Mouse (Mus musculus) CD8-positive naive resting alpha-beta T cell, adult 2 months (primary cell): ENCODE measurements around the gene Myo18a.

Experiments used
- DNase-seq, 2 experiments: peaks; one replicate each; pipeline ENCODE4 v3.0.0; 2022; ENCODE audit warnings: low read depth in 2 of 2, low spot score in 2 of 2

Gene Myo18a

DNA sequence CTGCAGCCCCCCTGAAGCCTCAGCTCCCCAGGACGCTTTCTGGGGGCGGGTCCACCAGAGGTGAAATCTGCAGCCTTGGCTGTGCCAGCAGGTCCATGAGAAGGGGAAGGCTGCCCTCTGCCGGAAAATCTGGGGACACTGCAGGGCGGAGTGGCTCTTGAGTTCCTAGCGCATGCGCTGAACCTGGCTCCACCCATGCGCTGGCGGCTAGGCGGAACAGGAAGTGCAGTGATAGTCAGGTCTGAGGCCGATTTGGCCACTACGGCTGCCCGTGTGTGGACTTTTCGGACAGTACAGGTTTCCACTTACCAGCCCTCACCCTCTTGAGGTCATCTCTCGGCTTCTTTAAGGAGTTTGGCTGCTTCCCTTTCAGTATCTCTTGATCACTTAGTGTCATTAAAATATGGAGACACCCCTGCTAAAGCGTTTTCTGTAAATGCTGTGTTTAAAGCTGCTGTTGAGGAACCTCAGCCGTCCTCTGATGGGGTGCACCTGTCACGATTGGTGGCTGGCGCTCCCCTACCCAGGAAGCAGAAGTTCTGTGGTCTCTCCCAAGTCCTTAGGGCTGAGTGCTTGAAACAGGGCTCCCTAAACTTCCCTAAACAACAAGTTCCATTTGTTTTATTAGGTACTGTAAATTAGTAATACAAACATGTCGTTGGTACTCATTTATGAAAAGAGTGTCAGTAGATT is 30.3 kb downstream of the Myo18a start:
- DNase-seq: peak; percentile 96 to 98

DNA sequence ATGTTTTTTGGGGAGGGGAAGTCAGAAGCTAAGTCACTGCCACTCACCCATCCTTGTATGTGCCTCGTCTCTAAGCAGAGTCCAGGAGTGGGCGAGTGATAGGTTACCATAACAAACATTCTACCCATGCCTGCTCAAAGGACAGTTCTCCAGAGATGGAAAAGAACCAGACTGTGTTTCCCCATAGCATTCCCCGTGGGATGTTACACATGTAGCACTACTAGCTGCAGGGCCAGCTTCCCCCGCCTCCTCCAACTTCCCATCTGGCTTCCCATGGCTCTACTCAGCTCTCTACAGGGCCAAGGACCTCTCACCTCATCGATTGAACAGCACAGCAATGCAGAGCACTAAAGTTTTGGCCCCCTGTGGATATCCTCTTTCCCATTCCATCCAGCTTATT is 32.2 kb downstream of the Myo18a start:
- DNase-seq: no peak

DNA sequence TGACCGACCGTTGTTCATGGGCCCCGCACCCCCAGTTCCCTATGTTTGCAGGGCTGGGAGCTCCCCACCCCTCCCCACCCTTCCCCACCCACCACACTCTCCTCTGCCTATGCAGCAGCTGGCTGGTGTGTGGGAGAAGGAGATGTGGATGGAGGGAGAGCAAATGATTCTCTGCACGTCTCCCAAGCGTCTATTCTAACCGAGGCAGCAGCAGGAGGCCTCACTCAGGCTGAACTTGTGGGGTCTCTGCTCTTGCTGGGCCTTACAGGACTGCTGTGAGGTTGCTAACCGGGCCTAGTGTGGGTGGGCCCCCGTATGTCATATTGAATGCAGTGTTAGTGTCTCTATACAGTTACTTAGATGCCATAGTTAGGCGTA is 37.4 kb downstream of the Myo18a start:
- DNase-seq: no peak

DNA sequence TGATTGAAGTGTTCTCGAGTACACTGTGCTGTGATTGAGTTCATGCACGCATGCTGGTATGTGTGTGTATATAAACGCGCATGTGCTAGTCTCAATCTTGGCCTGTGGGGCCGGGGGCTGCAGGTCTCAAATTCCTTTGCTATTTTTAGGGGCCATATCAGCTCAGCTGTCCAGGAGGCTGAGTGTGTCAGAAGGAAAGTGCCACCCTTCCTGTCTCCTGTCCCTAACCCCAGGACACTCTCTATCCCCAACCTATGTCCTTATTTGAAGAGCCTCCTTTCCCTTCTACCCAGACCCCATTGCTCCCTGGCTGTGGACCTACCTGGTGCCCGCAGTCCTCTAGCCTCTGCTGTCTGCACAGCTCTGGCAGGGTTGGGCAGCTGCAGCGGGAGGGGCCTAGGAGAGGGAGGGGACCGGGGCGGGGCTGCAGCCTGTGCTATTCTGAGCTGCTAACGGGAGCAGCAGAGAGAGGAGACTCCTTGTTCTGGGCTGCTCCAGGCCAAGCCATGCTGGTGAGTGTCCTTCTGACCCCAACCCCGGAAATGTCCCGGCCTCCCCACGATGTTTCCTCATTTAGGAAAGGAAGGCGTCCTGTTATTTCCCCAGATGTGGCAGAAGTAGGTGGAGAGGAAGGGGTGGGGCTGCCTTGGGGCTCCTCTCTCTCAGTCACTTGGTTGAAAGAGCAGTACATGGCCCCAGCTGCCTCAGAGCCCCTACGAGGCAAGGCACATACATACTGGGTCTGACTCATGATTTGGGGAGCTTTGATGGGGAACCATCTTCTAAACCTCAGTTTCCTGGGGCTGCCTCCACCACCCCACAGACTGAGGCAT is 38.0 kb downstream of the Myo18a start:
- DNase-seq: peak; percentile 74 to 79

DNA sequence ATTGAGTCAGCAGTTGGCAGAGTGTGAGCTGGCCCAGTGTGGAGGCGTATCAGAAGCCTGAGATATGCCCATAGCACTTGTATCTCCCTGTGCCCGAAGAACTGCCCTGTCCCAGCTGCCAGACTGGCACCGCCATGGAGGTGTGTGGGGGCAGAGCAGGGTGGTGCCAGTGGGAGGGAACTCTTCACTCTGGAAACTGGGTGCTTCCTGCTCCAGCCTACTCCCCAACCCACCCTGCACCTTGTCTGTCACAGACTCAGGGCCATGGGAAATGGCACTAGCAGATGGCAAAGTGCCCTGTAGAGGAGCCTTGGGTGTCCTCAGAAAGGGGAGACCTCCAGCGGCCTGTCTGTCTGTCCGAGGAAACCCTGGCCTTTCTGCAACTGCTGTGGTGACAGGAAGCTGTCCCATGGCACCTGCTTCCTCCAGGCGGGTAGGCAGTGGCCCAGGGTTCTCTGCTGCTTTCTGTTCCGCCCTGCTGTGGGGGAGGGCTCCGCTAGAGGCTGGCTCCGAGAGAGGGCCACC is 39.4 kb downstream of the Myo18a start:
- DNase-seq: no peak

DNA sequence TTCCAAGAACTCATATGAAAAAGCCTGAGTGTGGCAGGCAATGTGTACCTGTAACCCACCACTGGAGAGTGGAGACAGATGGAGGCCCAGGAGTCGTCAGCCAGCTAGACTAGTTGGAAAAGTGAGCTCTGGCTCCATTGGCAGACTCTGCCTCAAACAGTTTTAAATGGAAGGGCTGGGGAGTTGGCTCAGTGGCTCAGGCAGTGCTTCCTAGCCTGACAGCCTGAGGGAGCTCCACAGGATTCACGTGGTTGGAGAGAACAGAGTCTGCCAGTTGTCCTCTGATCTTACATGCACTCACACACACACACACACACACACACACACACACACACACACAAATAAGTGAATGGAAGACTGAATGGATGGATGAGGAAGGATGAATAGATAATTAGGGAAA is 43.2 kb downstream of the Myo18a start:
- no peak for DNase-seq

DNA sequence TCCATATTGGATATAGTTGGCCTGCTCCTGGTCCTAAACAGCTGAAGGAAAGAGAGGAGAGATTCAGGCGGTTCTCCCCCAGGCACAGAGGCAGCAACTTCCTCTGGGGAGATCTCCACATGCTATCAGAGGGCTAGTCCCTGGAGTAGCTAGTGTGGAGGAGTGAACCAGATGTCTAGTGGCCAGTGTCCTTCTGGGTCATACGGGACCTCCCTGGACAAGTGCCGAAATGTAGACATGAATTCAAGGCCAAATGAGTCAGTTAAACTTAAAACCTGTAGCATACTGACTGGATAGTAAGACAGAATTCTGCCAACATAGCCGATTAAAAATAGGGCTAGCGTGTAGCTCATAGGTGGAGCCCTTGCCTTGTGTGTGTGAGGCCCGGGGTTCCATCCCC is 43.8 kb downstream of the Myo18a start:
- DNase-seq: no peak

DNA sequence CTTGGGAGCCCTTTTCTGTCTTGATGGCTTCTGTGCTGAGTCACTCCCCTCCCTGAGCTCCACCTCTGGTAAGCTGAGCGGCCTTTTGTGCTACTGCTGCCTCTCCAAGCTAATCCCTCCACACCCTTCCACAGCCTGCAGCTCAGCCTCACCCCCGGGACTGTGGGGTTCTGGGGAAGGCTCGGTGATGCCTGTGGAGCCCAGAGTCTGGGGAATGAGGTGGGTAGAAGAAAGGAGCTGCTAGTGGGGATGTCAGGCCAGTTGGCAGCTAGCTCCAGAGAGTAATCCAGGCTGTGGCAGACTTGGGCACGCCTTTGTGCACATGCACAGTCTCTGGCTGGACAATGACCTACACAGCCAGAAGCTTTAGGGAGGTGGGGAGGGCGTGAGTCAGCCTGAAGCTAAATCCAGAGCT is 45.0 kb downstream of the Myo18a start:
- DNase-seq: no peak

DNA sequence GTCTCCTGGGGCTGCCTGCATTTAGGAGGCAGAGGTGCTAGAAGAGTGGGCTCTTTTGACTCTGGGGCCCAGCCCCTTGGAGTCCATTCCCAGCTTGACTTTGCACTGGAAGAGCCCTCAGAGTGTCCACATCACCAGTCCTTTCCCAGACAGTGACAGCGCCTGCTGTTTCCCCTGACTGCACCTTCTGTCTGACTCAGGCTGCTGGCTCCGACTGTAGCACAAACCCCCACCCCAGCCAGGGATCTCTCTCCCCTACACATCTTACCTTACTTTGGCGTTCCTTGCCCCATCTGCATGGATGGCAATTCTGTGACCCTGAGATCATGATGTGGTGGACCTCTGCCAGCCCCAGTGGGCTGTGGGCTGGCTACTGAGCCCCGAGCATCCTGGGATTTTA is 46.2 kb downstream of the Myo18a start:
- no peak for DNase-seq

DNA sequence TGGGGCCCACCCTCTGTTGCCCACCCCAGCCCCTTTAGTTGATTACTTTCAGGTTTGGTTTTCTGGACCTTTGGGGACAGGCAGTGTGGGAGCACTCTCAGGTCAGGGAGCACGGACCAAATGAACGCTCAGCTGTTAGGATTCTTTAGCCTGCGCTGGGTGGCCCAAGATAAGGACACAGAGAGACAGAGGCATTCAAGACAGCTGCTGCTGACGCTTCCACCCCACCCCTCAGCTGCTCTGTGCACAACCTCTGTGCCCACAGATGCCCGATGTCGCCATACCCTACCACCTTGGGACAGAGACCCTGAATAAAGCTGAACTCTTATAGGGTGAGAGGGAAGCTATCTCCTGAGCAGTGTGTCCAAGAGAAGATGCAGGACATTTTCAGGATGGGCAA is 47.0 kb downstream of the Myo18a start:
- DNase-seq: no peak

DNA sequence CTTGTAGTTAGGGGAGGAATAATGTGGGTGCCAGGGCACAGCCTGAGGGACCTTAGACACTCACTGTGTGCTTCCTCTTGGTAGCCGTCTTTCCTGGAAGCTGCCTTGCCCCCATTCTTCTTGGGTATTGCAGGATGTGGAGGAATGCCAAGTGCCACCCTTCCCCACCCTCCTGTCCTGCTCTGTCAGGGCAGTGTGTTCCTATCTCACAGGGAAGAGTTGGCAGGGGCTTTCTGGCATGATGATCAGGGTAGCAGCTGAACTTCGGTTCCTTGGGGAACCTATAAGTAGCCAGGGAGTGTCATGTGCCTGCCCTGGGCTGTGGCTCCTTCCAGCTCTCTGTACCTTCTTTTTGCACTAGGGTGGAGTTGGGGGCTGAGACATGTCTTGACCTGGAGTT is 50.9 kb downstream of the Myo18a start:
- DNase-seq: no peak

DNA sequence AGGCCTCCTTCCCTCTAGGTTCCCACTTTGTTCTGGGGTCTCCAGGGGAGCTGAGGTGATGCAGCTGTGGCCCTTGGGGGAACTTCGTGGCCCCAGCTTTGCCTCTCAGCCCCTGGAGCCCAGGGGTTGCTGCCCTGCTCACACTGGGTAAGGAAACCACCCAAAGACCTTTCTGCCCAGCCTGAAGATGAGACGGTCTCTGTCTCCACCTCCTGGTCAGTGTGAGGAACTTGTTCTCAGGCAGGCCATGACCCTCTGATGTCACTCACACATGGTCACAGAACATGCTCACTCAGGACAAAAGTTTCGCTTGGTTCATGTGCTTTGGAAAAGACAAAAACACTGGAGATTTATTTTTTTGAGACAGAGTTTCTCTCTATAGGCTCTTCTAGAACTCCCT is 53.0 kb downstream of the Myo18a start:
- peak; percentile 74 to 81 for DNase-seq

DNA sequence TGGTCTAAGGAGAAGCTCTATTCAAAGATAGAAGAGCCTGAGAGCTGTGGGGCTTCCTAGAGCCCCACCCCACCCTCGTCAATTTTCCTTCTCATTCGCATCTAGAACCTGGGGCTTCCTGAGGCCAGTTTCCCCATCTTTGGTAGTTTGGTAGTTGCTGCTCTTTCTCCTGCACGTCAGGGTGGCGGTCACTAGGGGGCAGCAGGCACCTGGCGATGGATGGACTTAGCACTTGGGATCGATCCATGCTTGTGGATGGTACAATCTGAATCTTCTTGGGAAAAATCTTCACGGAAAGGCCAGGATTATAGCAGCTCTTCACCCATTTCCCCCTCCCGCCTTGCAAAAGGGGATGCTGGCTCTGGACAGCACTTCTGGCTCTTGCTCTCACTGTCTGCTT is 58.6 kb downstream of the Myo18a start:
- DNase-seq: no peak

DNA sequence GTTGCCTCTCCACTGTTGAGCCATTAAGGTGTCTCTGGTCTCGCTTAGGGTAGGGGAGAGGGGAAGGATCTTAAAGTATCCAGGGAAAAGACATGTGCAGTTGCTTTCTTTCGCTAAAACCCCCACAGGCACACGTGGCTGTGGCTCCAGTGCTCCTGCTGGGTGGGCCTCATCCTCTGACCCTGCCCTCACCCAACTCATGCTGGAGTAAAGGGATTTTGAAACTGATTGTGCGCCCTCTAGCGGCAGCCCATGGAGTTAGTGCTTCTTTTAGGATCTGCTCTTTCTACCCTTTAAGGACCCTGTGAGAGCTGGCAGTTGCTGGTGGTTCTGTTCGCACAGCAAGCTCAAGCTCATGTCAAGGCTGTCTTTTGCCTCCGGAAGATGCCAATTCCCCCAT is 59.7 kb downstream of the Myo18a start:
- DNase-seq: peak; percentile 57 to 63

DNA sequence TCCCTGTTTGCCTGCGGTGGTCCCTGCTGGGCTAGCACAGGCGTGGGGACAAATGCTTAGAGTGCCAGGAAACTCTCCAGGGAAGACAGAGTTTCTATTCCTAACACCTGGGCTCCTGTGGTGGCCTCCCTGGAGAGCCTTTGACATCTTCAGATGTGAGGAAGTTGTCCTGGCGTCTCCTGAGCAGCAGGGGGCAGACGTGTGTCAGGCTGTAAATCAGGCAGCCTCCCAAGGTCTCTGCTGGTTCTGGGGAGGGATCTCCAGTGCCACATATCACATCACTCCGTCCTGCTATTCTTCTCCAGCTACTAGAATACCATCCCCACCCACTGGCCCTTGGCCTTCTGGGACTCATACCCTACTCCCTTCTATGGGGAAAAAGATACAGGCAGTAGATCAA is 62.8 kb downstream of the Myo18a start:
- peak; percentile 39 to 55 for DNase-seq

DNA sequence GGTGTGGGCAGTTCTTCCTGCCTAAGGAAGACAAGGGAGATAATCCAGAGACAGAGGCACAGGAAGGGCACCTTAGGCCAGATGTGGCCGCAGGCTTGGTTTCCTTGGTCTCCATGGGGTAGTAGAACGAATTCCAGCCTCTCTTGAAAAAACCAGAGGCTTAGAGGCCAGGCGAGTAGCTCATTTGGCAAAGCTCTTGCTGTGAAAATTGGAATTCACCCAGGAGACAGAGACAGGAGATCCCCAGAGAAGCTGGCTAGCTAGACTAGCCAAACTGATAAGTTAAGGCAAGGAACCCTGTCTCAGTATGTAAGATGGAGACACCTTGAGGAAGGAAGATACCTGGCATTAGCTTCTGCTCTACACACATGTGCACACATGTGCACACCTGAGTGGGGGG is 63.3 kb downstream of the Myo18a start:
- no peak for DNase-seq

DNA sequence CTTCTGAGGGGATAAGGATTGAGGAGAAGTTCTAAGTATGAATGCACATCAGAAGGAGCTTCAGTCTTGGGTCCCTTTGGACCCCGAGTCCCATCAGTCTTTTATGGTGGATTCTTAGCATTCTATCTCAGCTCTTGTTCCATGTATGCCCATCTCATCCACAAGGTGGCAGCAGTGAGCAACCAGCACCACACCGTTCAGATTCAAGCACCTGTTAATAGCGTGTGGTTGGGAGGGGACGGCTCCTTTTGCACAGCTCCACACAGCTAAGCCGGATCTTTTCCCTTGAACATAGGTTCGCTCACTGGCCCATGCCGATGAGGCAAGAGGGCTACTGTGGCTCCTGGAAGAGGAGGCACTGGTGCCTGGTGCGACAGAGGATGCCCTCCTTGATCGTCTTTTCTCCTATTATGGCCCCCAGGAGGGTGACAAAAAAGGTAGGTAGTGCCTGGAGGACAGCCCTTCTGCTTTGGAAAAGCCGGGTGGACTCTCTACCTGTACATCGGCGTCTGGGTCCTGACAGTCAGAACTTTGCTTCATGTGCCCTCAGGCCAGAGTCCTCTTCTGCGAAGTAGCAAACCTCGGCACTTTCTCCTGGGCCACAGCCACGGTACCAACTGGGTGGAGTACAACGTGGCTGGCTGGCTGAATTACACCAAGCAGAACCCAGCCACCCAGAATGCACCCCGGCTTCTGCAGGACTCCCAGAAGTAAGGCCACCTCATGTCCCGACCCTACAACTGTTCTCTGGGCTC is 64.4 kb downstream of the Myo18a start:
- peak; percentile 66 to 72 for DNase-seq

DNA sequence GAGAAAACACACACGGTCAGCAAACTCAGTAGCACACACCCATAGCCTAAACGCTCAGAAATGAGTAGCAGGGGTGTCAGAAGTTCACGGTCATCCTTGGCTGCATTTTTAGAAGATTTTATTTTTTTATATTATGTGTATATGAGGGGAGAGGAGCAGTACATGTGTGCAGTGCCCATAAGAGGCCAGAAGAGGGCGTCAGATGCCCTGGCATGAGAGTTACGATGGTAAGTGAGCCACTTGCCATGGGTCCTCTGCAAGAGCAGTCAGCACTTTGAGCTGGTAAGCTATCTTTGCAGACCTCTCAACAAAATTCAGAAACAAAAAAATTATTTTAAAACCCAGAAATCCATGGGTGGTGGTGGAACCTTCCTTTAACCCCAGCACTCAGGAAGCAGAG is 65.1 kb downstream of the Myo18a start:
- no peak for DNase-seq

DNA sequence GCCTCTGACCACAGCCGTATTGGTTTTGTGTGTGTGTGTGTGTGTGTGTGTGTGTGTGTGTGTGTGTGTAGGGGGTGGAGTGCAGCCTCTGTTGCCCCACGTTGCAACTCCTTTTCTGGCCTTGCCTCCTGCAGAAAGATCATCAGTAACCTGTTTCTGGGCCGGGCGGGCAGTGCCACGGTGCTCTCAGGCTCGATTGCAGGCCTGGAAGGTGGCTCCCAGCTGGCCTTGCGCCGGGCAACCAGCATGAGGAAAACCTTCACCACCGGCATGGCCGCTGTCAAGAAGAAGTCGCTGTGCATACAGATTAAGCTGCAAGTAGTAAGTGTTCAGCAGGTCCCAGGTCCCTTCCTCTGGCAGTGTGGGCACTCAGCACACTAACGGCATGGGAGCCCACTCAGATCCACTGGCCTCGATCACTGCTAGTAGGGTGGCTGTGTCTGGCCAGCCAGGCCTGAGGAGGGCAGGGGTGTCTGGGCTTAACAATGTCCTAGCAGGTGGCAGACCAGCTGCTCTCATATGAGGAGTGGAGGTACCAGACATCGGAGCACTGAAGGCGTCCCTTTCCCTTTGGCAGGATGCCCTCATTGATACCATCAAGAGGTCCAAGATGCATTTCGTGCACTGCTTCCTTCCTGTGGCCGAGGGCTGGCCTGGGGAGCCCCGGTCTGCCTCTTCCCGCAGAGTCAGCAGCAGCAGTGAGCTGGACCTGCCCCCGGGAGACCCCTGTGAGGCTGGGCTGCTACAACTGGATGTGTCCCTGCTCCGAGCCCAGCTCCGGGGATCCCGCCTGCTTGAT is 66.2 kb downstream of the Myo18a start:
- no peak for DNase-seq

DNA sequence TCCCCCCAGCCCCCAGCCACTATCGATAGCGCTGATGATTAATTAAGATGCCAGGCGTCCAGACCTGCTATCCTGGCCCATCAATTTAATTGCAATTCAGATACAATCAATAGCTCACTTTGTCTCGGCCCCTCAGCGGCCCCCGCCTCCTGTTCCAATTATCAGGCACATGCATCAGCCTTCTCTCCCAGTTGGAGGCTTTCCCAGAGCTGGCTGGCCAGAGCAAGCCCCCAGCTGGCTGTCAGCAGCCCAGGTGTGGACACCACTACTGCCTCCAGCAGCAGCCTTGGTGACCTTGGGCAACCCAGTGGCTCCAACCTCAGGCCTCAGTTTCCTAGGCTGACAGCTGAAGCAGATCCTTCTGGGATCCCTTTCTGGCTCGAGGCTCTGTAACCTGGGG is 67.8 kb downstream of the Myo18a start:
- no peak for DNase-seq

DNA sequence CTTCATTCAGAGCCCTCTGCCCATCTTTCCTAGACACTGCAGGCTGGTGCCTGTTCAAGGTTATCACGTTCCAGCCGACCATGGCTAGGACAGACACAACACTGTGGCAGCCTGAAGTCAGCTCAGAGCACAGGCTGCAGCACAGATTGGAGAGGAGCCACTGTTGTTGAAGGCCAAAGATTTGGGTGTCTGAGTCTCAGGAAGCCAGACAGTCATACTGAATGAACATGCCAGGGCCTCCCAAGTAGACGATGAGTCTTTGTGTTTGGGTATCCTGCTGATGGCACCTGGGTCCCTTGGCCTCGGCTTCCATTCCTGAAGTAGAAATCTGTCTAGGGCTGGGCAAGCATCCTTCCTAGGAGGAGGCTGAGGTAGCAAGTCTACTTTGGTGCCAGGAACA is 69.5 kb downstream of the Myo18a start:
- DNase-seq: no peak
